Mouse (Mus musculus) kidney, adult 8-10 months (tissue): ENCODE measurements at regions not wholly inside any gene's neighbourhood (a gene's known extent, or its start where the extent isn't known, plus 50 kb on each side); places are given as distances from the start of the nearest gene placed in this dataset.
A peak's percentile ranks its signal among the peaks of the same experiment; 100 is the strongest.
"Not testable (repeated sequence)": the region's sequence is repeated elsewhere in the genome, so short reads cannot be mapped to it uniquely, and the experiment has no call there.

Experiments
- DNase-seq, 2 experiments: peaks; one replicate each; pipeline ENCODE4 v3.0.0; 2022

DNA sequence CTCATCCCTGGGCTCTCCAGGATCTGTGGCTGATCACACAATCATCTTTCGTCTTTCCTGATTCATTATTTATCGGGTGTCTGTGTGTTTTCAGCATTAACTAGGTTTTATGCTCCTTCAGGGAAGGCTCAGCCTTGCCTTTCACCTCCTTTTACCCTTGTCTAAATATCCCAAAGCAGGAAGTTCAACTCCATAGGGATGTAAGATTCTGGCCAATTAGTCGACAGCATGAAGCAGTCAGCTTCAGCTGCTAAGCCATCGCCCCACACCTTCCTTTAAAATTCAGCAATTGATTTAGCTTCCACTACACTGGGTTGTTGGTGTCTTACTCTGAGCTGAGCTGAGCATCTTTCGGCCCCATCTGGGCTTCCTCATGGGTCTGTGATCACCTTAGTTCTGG lies 230.9 kb upstream of the Dpp6 start:
- DNase-seq, result no peak

DNA sequence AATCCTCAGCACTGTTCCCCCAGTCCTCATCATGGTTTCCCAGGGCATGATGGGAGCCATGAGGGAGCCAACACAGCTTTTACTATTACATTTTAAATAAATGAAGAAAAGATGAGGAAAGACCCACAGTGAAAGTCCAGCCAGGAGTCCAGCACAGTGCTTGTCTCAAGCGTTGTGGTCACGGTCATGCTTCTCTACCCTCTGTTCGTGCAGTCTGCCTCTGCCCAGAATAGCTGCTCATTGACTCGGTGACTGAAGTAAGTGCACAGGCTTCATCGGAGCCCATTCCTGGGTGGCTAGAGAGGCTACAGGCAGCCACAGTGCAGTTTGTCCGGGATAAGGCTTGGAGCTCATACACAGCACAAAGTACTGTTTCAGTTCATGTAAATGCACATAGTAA lies 226.1 kb upstream of the Dpp6 start:
- DNase-seq, result no peak

DNA sequence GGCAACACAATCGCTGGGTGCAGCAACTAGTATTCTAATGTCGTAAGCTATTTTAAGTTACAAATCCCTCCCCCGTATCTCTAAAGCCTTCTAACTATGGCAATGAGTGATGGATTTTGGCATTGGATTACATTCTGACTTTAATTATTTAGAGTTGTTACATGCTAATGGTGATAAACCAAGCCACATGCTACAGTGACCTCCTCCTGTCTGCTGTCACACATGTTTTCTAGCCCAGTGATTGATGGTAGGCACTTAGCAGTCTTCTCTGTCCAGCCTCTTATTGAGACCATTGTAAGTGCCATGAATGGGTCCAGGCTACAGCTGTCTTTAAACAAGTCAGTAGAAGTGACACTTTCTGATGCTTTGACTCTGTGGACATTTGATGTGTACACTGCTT lies 224.7 kb upstream of the Dpp6 start:
- no peak for DNase-seq

DNA sequence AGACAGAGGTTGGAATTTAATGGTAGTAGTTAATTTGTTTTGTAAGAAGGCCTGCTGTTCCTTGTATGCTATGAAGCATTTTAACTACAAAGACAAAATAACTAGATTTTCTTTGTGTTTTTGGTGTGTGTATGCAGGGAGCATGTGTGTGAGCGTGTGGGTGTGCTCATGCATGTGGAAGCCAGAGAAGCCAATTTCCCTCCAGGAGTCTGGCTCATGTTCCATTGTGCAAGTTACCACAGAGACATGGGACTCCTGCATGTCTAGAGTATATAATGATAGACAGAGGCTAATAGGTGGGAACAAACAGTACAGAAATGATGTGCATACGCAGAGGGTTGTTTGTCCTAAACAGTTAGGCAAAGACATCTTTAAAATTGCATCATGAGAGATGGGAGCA lies 219.0 kb upstream of the Dpp6 start:
- DNase-seq, result no peak

DNA sequence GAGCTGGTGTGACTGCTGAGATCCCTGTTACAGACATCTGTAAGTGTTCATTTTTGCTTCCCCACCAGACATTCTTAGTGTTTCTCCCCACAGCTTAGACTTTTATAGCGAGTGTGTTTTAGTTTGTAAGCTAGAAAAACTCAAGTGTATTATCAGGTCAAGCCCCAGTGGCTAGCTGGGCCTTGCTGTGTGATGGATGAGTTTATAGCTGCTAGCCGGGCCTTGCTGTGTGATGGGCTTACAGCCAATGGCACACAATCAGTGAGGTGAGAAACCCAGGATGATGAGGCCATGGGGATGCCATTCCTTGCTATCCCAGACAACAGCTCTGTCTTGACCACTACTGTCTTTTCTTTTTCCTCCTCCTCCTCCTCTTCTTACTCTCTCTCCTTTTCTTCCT lies 197.7 kb upstream of the Dpp6 start:
- no peak for DNase-seq

DNA sequence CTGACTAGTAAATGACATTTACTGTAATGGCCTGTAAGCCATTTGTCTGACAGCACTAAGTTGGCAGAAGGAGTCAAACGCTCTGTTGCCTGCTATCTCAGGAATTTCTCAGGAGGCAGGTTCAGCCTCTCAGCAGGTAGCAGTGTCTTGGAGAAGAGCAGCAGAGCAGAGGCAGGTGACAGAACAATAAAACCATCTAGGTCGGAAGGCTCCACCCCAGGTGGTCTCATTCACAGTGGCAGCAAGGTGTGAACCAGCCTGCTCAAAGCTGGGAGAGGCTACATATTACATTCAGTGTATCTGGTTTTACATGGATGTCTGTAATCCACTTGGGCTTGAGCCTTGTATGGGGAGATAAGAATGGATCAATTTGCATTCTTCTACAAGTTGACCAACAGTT lies 194.9 kb upstream of the Dpp6 start:
- DNase-seq, result no peak

DNA sequence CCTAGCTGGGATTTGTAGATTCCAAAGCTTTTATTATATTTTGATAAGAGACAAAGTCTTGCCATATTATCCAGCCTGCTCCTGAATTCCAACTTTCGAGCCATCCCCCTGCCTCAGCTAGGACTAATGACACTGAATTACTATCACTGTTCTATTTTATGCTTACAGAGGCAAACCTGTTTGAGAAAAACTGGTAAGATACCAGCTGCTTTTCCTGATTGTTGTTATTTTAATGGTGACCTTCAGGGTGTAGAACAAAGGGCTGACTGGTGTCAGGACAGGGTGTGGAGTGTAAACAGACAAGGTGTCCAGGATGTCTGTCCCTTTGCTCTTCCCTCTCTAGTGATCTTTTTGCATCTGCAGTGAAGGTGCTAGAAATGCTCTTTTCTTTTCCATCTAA lies 145.5 kb upstream of the Dpp6 start:
- no peak for DNase-seq

DNA sequence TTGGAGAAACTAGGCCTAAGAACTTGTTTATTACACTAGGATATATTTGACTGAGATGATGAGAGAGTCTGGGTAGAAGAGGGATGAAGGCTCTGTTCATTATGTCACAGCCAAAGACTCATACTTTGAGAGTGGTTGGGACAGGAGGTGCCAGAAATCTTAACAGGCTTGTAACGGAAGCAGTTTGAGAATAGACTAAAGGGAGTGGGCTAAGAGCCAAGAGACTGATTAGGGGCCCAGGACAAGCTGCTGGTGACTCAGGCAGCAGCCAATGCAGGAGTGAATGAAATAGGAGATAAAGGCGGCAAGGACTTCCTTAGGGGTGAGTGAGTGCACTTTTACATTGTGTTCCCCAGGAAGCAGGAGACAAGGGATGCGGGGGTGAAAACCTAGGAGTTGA lies 127.2 kb upstream of the Dpp6 start:
- DNase-seq, result no peak

DNA sequence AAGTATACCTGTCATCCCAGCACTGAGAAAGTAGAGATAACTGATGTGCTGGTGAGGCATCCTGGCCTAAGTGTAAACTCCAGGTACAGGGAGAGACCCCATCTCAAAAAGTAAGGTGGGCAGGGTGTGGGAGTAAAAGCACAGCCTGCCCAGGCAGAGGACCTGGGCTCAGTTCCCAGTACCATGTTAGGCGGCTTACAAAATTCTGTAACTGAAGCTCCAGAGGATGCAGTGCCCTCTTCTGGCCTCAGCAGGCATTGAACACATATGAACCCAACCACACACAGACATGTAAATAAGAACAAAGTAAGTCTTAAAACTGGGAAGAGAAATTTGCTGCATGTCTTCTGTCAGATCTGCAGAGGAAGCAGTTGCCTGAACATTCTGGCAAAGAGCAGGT lies 125.9 kb upstream of the Dpp6 start:
- no peak for DNase-seq

DNA sequence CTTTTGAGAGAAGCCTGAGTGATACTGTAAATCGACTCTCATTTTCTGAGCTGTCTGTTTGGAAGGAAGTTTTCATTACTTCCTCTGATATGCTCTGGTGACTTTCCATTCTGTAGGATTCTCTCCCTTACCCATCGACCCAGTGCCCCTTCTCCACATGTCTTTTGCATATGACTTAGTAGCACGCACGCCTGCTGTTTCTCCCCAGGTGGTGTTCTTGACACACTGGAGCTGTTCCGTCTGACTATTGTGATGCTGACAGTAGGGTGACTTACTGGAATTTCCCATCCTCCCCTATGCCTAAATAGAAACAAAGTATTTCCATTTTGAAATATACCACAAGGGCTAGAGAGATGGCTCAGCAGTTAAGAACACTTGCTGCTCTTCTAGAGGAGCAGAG lies 125.0 kb upstream of the Dpp6 start:
- no peak for DNase-seq

DNA sequence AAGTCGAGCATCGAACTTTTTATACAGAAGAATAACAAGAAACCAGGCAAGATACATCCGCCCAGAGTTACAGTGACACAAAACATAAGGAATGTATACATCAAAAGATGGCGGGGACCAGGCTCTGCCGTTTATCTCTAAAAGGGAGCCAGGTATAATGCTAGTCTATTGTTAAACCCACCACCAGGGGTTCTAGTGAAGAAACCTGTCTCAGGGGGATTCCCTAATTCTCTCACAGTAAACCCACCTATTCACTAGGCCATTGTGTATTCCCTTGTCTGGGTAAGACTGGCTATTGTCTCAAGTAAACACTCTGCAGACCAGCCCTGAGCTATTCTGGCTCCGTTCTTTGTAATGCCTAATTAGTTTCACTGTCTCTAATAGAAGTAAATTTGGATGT lies 113.4 kb upstream of the Dpp6 start:
- not testable (repeated sequence) for DNase-seq

DNA sequence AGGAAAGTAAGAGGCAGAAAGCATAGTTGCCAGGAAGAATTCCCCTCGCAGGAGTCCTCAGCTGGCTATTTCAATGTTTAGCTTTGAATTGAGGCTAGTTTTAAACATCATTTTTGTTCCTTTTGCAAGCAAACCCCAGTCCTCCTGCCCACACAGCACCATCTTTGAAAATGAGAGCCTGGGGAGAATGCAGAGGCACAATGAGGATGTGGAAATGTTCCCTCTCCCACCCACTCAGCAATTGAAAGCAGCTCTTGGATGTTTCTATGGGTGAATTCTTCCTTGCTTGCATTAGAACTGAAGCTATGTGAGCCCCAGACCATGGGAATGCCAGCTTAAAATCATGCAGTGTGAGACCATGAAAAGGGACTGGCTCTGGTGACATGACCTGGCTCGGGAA lies 109.3 kb upstream of the Dpp6 start:
- DNase-seq, result no peak

DNA sequence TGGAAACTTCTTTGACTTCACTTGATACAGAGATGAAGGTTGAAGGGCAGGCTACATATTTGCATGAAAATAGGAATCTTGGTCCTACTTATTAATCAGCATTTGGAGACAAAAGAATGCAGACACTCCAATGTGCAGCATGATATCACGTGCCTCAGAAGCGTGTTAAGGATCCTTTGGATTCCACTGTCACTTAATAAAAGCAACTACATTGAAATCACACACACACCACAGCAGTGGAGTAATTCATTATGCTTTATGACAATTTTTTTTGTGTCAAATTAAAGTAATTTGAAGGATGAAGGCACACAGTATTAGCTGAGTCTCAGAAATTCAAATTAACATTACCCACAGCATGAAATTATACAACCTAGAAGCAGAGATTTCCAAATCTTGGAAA lies 92.5 kb upstream of the Dpp6 start:
- no peak for DNase-seq

DNA sequence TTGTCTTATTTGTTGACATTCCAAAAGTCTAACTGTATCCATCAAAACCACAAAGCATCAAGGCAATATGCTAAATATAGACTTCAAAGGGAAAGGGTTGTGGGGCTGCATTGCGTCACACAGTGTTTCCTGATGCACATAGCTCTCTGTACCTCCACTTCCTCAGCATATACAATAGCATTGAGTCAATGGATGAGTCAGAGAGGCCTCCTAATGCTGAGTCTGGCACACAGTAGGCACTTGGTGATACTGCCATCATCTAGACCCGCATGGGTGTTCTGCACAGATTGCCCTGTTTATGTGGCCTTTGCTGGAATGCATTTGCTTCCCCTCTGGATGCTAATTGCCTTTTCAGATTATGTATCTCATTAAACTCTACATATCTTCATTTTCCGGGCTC lies 91.0 kb upstream of the Dpp6 start:
- no peak for DNase-seq

DNA sequence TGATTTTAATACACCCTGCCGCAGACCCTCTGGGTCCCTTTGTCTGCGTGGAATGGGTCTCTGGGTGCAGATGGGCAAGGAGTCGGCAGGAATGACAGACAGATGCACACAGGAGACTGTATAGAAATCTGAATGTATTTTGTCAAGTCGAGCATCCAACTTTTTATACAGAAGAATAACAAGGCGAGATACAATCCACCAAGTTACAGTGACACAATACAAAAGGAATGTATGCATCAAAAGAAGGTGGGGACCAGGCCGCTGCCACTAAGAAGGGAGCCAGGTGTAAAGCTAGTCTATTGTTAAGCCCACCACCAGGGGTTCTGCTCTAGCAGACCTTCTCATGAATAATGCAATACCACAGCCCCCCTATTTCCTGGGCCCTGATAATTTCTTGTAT lies 65.8 kb upstream of the Dpp6 start:
- DNase-seq, result not testable (repeated sequence)

DNA sequence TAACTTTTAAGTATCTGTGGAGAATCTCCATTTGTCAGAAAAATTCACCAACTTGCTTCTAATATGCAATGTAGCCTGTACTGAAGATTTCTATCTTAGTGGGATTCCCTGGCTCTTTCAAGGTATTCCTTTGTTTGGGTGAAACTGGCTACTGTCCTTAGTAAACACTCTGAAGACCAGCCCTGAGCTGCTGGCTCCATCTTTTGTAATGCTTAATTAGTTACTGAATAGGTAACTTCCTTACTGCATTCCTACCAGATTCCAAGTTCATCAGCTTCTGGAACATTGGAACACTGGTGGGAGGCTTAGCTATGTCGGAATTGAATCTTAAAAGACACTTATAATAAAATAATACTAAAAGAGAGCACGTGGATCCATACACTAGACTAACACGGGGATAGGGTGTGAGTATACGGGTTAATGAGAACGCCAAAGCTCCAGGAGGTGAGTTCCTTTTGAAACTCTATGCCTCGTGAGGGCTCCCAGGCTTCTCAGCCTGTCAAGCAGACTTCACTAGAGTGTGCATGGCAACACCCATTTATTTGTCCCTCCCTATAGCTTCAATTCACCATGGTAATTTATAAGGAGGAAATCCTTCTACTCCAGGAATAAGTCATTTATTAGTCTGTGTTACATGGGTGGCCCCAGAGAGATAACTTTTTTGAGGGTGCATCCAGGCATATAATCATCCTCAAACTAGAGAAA lies 65.2 kb upstream of the Dpp6 start:
- DNase-seq, result peak; percentile 21 to 41

DNA sequence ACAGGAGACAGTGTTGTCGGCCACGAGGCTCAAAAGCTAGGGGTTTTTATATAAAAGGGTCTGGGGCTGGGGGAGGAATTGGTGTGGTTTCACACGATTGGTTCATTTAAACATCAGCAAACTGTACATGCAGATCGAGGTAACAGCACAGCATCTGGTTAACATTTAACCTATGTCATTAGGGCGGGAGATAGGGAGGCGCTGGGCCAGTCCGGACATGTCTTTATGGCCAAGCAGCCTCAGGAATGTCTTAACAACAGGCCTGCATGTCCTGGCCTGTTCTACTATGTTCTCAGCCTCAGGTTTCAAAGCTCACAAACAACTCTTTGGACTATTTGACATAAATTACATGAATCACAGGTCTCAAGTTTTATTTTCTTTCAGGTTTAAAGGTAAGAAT lies 62.9 kb upstream of the Dpp6 start:
- DNase-seq, result peak; percentile 67 to 73
